Mouse (Mus musculus) neural tube, embryonic 15.5 days (tissue): ENCODE measurements around the gene Ubqln1. TPM values are rescaled to one million over a fixed set of nuclear protein-coding genes. Genes with fewer than 3 reads are reported as not detected.

ENCODE experiments used
- ATAC-seq: fragments of 200-750 bp; cut with Nextera tagmentation; 2 replicates; pipeline ENCODE4 v1.8.0; 2017; ENCODE audit warnings: mild to moderate bottlenecking, moderate TSS enrichment, moderate library complexity; ENCODE audit not compliant: low FRiP score
- H3K27ac ChIP-seq: fragments of 300-500 bp; sonication (generic); replicated peaks from 2 replicates; pipeline ENCODE4 v1.5.1; 2015; ENCODE audit warnings: mild to moderate bottlenecking, inconsistent platforms
- H3K27me3 ChIP-seq: fragments of 300-500 bp; sonication (generic); replicated peaks from 2 replicates; pipeline ENCODE4 v1.6.1; 2015; ENCODE audit warnings: inconsistent platforms
- H3K36me3 ChIP-seq: fragments of 300-500 bp; sonication (generic); 2 replicates; pipeline ENCODE4 v1.6.1; 2015; ENCODE audit warnings: inconsistent platforms
- H3K4me1 ChIP-seq: fragments of 300-500 bp; sonication (generic); 2 replicates; pipeline ENCODE4 v1.6.1; 2015; ENCODE audit warnings: inconsistent platforms
- H3K4me2 ChIP-seq: fragments of 300-500 bp; sonication (generic); 2 replicates; pipeline ENCODE4 v1.6.1; 2015; ENCODE audit warnings: inconsistent platforms, mild to moderate bottlenecking, moderate library complexity
- H3K4me3 ChIP-seq: fragments of 300-500 bp; sonication (generic); replicated peaks from 2 replicates; pipeline ENCODE4 v1.5.1; 2015; ENCODE audit warnings: mild to moderate bottlenecking, inconsistent platforms
- H3K9ac ChIP-seq: fragments of 300-500 bp; sonication (generic); replicated peaks from 2 replicates; pipeline ENCODE4 v1.6.1; 2015; ENCODE audit warnings: mild to moderate bottlenecking, inconsistent platforms
- H3K9me3 ChIP-seq: fragments of 300-500 bp; sonication (generic); replicated peaks from 2 replicates; pipeline ENCODE4 v1.6.1; 2016; ENCODE audit warnings: inconsistent platforms
- WGBS: fragments of 180-500 bp; shearing (Covaris S2); methylation state at CpG from one replicate; pipeline ENCODE4 v1.1.7; 2015; ENCODE audit warnings: mixed read lengths; 5-methylcytosine and 5-hydroxymethylcytosine counted together
- polyA plus RNA-seq: library from polyadenylated mRNA; unstranded; fragments of >200 nt; fragmentation: Nextera tagmentation; extraction: Ambion mirVana; gene quantifications from 2 replicates; pipeline ENCODE4 v1.2.1, GENCODE M21; 2015

The Ubqln1 gene
- polyA plus RNA-seq, 1 experiment from 2014 or later = 144 TPM

DNA sequence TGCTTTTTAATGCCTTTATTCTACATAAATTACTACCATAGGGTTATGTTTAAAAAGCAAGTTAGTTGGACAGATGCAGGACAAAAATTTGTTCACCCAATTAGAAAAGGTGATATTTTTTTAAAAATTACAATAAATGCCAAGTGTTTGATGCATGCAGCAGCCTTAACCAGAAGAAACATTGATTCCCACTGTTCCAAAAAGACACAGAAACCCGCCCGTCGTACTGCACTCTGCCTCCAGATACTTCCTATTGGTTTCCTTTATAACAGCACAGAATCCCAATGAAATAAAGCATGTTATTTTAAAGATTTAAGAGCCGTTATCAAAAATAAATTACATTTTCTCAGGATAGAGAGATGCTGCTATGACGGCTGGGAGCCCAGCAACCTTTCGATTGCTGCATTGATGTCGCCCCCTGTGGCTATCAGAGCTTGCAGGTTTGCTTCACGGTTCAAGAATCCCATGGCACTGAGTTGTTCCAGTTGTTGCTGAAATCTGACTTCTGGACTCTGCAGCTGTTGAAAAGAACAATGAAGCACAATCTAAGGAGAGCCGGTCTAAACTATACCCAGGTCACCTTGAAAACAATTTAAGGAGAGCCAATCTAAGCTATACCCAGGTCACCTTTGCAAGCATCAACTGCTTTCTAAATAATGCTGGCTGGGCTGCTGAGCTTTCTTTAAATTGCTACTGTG, 37.8 kb downstream of the Ubqln1 start:
- H3K27ac ChIP-seq = no peak overlapping the region
- peaks cover 46% of the 10 kb centered on the region for H3K36me3 ChIP-seq
- no peaks in the 10 kb centered on the region for H3K9me3 ChIP-seq
- H3K4me3 ChIP-seq = no peak overlapping the region
- ATAC-seq = no peak
- no peaks in the 10 kb centered on the region for H3K4me1 ChIP-seq
- no peak overlapping the region for H3K4me2 ChIP-seq
- no peak overlapping the region for H3K9ac ChIP-seq
- H3K27me3 ChIP-seq = no peaks in the 10 kb centered on the region
- 77% methylated on average over 9 of the region's 9 CpGs for WGBS

DNA sequence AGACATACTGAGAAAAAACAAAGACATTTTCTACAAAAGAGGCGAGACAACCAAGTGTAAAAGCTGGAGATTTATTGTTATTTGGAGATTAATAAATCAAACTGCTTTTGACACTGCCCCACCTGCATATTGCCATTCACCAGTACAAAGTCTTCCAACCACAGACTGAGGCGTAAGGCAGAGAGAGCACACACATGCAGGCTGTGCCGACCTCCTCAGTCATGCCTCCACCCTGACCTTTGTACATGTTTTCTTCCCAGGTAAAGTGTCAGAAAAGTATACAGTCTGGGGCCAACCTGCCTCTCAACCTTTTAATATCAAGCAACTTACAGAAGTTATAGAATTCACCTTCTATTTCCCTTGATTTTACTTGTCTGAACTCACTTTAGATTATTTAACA, 39.3 kb downstream of the Ubqln1 start:
- WGBS = 78% methylated on average over 3 of the region's 3 CpGs
- no peaks in the 10 kb centered on the region for H3K4me1 ChIP-seq
- H3K36me3 ChIP-seq = peaks cover 36% of the 10 kb centered on the region
- H3K4me3 ChIP-seq = no peak overlapping the region
- no peak overlapping the region for H3K27ac ChIP-seq
- no peak overlapping the region for H3K4me2 ChIP-seq
- ATAC-seq = no peak
- no peak overlapping the region for H3K9ac ChIP-seq
- no peaks in the 10 kb centered on the region for H3K27me3 ChIP-seq
- no peaks in the 10 kb centered on the region for H3K9me3 ChIP-seq

DNA sequence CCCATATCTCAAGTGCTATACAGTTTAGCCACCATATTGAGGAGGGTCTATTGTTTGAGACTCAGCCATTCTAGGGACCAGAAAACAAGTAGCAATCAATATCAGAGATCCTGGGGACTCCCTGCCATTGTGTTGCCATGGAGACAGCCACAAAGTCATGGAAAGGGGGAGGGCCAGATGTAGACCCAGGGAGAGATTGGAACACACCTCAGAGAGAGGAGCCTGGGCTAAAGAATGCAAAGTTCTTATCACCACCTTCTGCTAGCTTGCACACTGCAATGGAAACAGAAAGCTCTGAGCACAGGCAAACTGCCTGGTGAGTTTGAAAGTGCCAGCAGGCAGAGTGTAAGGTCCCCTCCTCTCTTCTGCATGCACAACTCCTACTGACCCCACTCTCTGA, 47.3 kb downstream of the Ubqln1 start:
- Histone ChIP-seq H3K9ac (no peak overlapping the region), H3K36me3 (peaks cover 23% of the 10 kb centered on the region), H3K9me3 (no peaks in the 10 kb centered on the region), H3K4me3 (no peak overlapping the region), H3K27me3 (no peaks in the 10 kb centered on the region), H3K4me2 (no peak overlapping the region), H3K4me1 (peaks cover 7% of the 10 kb centered on the region; the same call in 1 of the 2 replicates), H3K27ac (no peak overlapping the region)
- ATAC-seq = 0 out of 2 replicates have a peak, but pooled peaks have one; percentile 28

DNA sequence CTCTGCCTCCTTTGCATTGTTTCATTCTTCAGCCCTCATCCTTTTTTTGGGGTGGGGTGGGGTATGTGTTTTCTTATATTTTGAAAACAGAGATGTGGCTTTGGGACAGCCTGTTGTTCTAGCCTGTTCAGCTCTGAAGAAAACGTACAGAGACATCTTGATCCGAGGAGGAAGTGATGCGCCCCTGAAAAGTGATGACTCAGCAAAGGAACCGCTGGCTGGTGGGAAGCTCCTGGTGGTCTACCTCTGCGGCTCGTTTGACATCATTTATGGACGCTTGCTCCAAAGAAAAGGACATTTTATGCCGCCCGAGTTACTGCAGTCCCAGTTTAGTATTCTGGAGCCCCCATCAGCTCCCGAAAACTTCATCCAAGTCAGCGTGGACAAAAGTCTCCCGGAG, 52.1 kb downstream of the Ubqln1 start:
- Histone ChIP-seq H3K27me3 (no peaks in the 10 kb centered on the region), H3K4me1 (peaks cover 11% of the 10 kb centered on the region), H3K9me3 (peaks cover 3% of the 10 kb centered on the region; the same call in 1 of the 2 replicates), H3K9ac (no peak overlapping the region), H3K4me3 (no peak overlapping the region), H3K36me3 (peaks cover 43% of the 10 kb centered on the region), H3K4me2 (no peak overlapping the region), H3K27ac (no peak overlapping the region)
- ATAC-seq = no peak
- WGBS = 97% methylated on average over 12 of the region's 12 CpGs

DNA sequence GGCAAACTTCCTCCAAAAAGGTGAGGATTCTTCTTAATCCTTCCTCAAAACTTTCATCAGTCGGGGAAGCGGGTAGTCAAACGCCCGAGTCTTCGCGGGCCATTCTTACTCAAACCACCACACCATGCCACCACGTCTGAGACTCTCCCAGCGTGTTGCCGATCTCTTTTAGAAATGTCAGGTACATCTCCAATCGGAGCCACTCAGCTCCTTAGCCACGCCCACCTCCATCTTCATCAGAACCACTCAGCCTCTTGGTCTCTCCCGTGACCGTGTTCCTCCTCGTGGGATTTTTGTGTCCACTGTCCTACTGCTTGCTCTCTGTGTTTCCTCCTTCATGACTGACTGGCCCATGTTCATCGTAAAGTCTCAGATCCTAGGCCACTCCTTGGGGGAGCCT, 54.7 kb downstream of the Ubqln1 start:
- H3K36me3 ChIP-seq = peaks cover 43% of the 10 kb centered on the region
- no peak overlapping the region for H3K4me2 ChIP-seq
- peaks cover 17% of the 10 kb centered on the region for H3K4me1 ChIP-seq
- H3K27ac ChIP-seq = no peak overlapping the region
- H3K27me3 ChIP-seq = no peaks in the 10 kb centered on the region
- H3K9ac ChIP-seq = no peak overlapping the region
- no peak overlapping the region for H3K4me3 ChIP-seq
- H3K9me3 ChIP-seq = peaks cover 3% of the 10 kb centered on the region; the same call in 1 of the 2 replicates
- 95% methylated on average over 15 of the region's 15 CpGs for WGBS
- no peak for ATAC-seq

DNA sequence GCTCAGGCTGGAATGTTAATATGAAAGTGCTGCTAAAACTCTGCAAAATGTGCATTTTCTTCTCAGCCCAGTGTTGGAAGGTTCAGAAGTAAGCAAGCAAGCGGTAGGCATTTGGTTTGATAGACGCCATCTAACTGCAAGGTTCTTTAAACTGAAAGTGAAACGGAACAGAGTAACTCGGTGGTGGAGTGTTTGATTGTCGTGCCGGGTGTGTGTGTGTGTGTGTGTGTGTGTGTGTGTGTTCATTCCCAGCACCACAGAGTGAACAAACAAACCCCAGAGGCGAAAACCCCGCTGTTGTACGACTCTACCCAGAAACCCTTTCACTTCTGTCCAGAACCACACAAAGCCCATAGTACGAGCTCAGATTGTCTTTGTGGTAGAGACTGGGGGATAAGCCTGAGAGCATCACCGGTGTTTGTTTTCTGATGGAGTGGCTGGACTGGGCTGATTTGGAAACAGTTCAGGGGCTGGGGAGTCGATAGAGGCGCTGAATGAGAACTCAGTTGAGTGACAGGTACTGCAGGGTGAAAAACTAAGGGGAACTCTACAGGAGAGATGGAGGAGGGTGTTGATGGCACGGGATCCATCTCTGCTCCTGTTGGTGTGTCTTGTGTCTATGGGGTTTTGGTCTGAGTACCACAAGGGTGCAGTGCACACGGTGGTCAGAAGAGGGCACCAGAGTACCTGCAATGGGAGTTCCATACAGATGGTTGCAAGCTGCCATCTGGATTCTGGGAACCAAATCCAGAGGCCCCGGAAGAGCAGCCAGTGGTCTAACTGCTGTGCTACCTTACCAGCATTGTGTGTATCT, 57.1 kb downstream of the Ubqln1 start:
- Histone ChIP-seq H3K9me3 (peaks cover 3% of the 10 kb centered on the region; the same call in 1 of the 2 replicates), H3K36me3 (peaks cover 31% of the 10 kb centered on the region), H3K4me2 (peak overlapping the region; percentile 95), H3K27me3 (no peaks in the 10 kb centered on the region), H3K4me1 (peaks cover 17% of the 10 kb centered on the region), H3K27ac (peak overlapping the region; percentile 82), H3K4me3 (peak overlapping the region; percentile 86), H3K9ac (peak overlapping the region; percentile 79)
- WGBS = 8% methylated on average over 16 of the region's 16 CpGs
- peak; percentile 63 for ATAC-seq

DNA sequence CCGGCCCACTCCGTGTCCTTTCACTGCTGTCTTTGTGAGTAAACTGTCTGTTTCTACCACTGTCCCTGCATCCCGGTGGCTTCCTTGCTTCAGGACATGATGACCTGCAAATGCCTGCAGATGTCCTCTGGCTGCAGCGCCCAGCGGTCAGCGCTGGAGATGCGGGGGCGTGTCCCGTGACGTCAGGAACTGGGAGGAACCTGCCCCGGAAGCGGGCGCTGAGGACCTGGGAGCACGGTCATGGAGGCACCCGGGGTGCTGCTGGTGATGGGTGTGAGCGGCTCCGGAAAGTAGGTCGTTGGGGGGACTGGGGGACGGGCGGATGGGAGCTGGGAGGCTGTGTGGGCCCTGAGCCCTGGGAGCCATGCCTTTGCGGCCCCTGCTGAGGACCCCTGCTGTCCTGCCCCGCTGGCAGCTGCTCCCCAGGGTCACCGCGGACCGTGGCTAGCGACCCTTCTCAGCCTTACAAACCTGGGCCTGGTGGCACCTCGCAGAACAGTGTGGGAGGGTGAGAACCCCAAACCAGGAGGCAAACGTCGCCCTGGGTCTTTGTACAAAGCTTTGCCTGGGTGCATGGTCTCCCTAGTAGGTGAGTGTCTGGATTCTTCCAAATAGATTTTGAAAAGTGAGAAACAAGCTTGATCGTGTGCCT, 57.9 kb downstream of the Ubqln1 start, which contains the start of gene Idnk:
TSS of gene Idnk (plus strand) at position 203 of the 652 bp plus-strand sequence.
- H3K9me3 ChIP-seq = peaks cover 3% of the 10 kb centered on the region; the same call in 1 of the 2 replicates
- peak within 1 kb of the TSS; percentile 79 for H3K9ac ChIP-seq
- H3K36me3 ChIP-seq = peaks cover 27% of the 10 kb centered on the region
- H3K27ac ChIP-seq = peak within 1 kb of the TSS; percentile 82
- H3K27me3 ChIP-seq = no peaks in the 10 kb centered on the region
- H3K4me3 ChIP-seq = peak within 1 kb of the TSS; percentile 86
- H3K4me1 ChIP-seq = peaks cover 17% of the 10 kb centered on the region
- peak within 1 kb of the TSS; percentile 95 for H3K4me2 ChIP-seq
- 0% methylated on average over 30 of the region's 30 CpGs for WGBS
- ATAC-seq = peak; percentile 88

DNA sequence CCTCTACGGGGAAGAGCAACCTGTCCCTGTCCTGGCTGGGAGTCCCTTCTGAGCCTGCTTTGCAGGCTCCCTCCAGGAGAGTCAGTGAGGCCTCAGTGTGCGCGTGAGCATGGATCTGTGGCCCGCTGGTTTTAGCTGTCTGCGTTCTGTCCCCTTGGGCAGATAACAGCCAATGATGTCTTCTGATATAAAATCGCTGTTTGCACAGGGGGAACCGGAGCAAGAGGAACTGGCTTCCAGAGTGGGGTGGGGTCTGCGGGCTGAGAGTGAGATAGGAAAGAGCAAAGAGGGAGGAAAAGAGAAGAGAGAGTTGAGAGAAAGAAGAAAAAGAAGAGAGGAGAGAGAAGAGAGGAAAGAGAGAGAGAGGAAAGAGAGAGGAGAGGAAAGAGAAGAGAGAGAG, 58.4 kb downstream of the Ubqln1 start:
- peak overlapping the region; percentile 95 for H3K4me2 ChIP-seq
- H3K9me3 ChIP-seq = peaks cover 3% of the 10 kb centered on the region; the same call in 1 of the 2 replicates
- peak overlapping the region; percentile 82 for H3K27ac ChIP-seq
- peak; percentile 56 for ATAC-seq
- WGBS = 20% methylated on average over 8 of the region's 8 CpGs
- peak overlapping the region; percentile 86 for H3K4me3 ChIP-seq
- H3K4me1 ChIP-seq = peaks cover 17% of the 10 kb centered on the region
- peak overlapping the region; percentile 79 for H3K9ac ChIP-seq
- no peaks in the 10 kb centered on the region for H3K27me3 ChIP-seq
- peaks cover 24% of the 10 kb centered on the region for H3K36me3 ChIP-seq

DNA sequence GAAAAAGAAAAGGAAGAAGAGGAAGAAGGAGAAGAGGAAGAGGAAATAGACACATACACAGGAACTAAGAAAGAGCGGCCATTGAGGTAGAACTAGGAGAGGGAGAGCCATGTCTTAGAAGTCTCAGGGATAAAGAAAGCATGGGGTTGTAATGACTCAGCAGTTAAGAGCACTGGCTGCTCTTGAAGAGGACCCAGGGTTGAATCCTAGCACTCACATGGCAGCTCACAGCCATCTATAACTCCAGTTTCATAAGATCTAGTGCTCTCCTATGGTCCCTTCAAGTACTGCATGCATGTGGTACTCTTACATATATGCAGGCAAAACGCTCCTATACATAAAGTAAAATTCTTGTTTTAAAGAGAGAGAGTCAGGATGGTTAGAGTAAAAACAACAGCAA, 59.4 kb downstream of the Ubqln1 start:
- ATAC-seq = no peak
- Histone ChIP-seq H3K9ac (no peak overlapping the region), H3K4me3 (no peak overlapping the region), H3K27ac (no peak overlapping the region), H3K4me1 (peaks cover 17% of the 10 kb centered on the region), H3K4me2 (no peak overlapping the region), H3K36me3 (peaks cover 15% of the 10 kb centered on the region), H3K27me3 (no peaks in the 10 kb centered on the region), H3K9me3 (peaks cover 3% of the 10 kb centered on the region; the same call in 1 of the 2 replicates)
- 92% methylated on average over 2 of the region's 2 CpGs for WGBS

DNA sequence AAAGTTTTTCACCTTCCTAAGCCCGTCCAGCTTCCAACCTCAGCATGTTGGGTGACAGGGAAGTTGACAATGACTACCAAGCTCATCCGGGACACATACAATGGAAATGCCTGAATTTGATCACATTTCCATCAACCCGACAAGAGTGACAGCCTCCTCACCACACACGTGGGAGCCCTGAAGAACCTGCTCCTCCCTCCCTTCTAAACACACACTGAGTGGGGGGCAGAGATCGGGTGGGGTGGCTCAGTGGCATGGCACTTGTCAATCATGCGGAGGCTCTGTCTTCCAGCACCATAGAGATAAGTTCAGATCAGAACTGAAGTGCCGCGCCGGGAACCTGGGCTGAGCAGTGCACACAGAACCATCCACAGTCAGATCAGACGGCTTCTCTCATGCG, 65.0 kb downstream of the Ubqln1 start:
- peaks cover 13% of the 10 kb centered on the region for H3K4me1 ChIP-seq
- H3K4me3 ChIP-seq = no peak overlapping the region
- H3K36me3 ChIP-seq = no peaks in the 10 kb centered on the region
- no peak for ATAC-seq
- no peaks in the 10 kb centered on the region for H3K27me3 ChIP-seq
- H3K9ac ChIP-seq = no peak overlapping the region
- H3K4me2 ChIP-seq = no peak overlapping the region
- WGBS = 87% methylated on average over 11 of the region's 11 CpGs
- no peaks in the 10 kb centered on the region for H3K9me3 ChIP-seq
- no peak overlapping the region for H3K27ac ChIP-seq

DNA sequence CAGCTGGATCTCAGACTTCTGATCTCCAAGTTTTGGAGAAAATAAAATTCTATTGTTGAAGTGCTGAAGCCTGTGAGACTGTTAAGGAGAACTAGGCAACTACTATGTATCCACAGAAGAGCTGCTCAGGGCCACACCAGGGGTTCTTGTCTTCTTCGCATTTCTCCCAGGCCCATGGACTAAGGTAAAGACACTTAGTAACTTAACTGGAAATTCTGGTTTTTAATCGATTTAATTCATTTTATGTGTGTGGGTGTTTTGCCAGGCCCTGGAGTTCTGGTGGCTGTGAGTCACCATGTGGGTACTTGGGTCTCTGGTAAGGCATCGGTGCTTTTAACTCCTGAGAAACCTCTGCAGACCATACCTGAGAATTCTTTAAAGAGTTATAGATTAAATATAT, 65.8 kb downstream of the Ubqln1 start:
- no peak overlapping the region for H3K27ac ChIP-seq
- WGBS = 92% methylated on average over 3 of the region's 3 CpGs
- ATAC-seq = no peak
- H3K4me3 ChIP-seq = no peak overlapping the region
- no peaks in the 10 kb centered on the region for H3K9me3 ChIP-seq
- H3K27me3 ChIP-seq = no peaks in the 10 kb centered on the region
- H3K36me3 ChIP-seq = no peaks in the 10 kb centered on the region
- no peak overlapping the region for H3K9ac ChIP-seq
- H3K4me2 ChIP-seq = no peak overlapping the region
- H3K4me1 ChIP-seq = peaks cover 13% of the 10 kb centered on the region
